Mouse (Mus musculus): ENCODE results near the gene Vhl. TPM values are rescaled to one million over a fixed set of nuclear protein-coding genes. Genes with fewer than 3 reads are reported as not detected.

The Vhl gene
- polyA plus RNA-seq, 1 experiment from 2014 or later: 12.9 TPM

DNA sequence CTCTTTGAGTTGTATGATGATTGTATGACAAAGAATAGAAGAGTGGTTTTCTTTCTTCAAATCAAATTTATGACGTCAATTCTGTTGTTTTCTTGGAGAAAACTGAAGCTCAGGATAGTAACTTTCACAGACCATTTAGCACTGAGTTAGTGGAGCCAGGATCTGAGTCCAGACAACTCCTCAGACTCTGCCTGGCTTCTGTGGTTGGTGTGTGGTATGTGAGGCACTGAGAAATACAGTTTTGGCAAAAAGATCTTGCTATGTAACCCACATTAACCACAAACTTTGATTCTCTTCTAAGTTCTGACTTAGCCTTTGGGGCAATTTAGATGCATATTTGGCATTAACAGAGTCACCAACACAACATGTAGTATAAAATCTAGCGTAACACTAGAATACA is 31.1 kb upstream of the Vhl start:
- no peak overlapping the region for H3K27ac ChIP-seq (ENCODE audit: low read depth)

DNA sequence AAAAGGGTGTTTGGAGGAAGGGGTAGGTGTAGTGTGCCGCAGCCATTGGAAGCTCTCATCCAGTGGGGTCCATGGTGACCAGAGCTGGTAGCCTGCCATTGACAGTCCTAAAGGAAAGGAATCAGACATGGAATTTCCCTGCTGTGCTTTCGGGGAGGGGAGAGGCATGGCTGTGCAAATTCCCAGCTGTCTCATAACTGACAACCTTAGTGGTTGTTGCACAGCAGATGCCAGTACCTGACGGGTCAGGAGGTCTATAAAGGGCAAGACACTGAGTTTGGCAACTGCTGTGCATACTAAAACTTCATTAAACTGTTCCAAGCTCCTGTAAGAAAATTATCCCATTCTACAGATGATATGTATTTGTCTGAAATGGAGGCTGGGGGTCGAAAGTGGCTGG is 25.8 kb upstream of the Vhl start:
- no peaks in the 10 kb centered on the region for H3K36me3 ChIP-seq (replicated peaks; ENCODE audit: insufficient read depth, low read length)
- no peak for TF ChIP-seq CTCF (IDR thresholded peaks at IDR 0.05; ENCODE audit: low read depth)
- TF ChIP-seq EP300 (IDR thresholded peaks at IDR 0.05; ENCODE audit: low read depth): no peak
- H3K4me1 ChIP-seq (ENCODE audit: insufficient read depth): no peaks in the 10 kb centered on the region
- H3K4me3 ChIP-seq (ENCODE audit: low read depth, low read length): no peak overlapping the region
- no peak overlapping the region for H3K9ac ChIP-seq (replicated peaks)
- no peaks in the 10 kb centered on the region for H3K27me3 ChIP-seq (ENCODE audit: insufficient read depth, low read length)
- no peaks in the 10 kb centered on the region for H3K9me3 ChIP-seq (ENCODE audit: low read length)
- no peak overlapping the region for H3K4me2 ChIP-seq (ENCODE audit: low read depth, low read length)
- WGBS (ENCODE audit: insufficient replicate concordance): 89% methylated on average over 4 of the region's 4 CpGs
- no peak for ATAC-seq
- H3K27ac ChIP-seq (ENCODE audit: low read depth): no peak overlapping the region
- no peak for DNase-seq

More for the DNA sequence above, 31.1 kb upstream of the Vhl start:
- Histone ChIP-seq H3K9me3 (ENCODE audit: low read length) (no peaks in the 10 kb centered on the region), H3K9ac (replicated peaks) (no peak overlapping the region), H3K36me3 (replicated peaks; ENCODE audit: insufficient read depth, low read length) (0 out of 2 replicates have a peak, but pooled peaks cover 4% of the 10 kb centered on the region), H3K4me1 (ENCODE audit: insufficient read depth) (no peaks in the 10 kb centered on the region), H3K4me2 (ENCODE audit: low read depth, low read length) (no peak overlapping the region), H3K4me3 (ENCODE audit: low read depth, low read length) (no peak overlapping the region), H3K27me3 (ENCODE audit: insufficient read depth, low read length) (no peaks in the 10 kb centered on the region)
- DNase-seq: no peak
- TF ChIP-seq CTCF (IDR thresholded peaks at IDR 0.05; ENCODE audit: low read depth): no peak
- TF ChIP-seq EP300 (IDR thresholded peaks at IDR 0.05; ENCODE audit: low read depth): no peak
- WGBS (ENCODE audit: insufficient replicate concordance): 92% methylated on average over 2 of the region's 2 CpGs
- no peak for ATAC-seq

DNA sequence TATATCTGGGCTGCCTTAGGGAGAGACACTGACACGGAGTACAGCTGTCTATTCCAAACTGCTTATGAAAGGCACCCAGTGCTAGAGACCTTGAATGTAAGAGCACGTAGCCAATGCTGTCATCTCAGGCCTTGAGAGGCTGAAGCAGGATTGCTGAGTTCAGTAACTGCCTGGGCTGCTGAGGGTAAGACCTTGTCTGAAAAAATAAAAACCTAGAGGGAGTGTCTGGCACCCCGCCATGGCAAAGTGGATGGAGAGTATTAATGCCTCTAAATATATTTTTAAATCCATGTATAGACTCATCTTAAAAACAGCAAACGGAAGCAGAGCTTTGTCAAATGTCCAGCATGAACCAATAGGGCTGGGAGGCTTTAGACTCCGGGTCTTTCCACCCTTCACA is 23.9 kb upstream of the Vhl start:
- H3K27ac ChIP-seq (ENCODE audit: low read depth): no peak overlapping the region
- ATAC-seq: no peak
- H3K27me3 ChIP-seq (ENCODE audit: insufficient read depth, low read length): no peaks in the 10 kb centered on the region
- peaks cover 4% of the 10 kb centered on the region; the same call in 1 of the 2 replicates for H3K4me1 ChIP-seq (ENCODE audit: insufficient read depth)
- H3K4me2 ChIP-seq (ENCODE audit: low read depth, low read length): no peak overlapping the region
- H3K9ac ChIP-seq (replicated peaks): no peak overlapping the region
- H3K9me3 ChIP-seq (ENCODE audit: low read length): no peaks in the 10 kb centered on the region
- WGBS (ENCODE audit: insufficient replicate concordance): 83% methylated on average over 5 of the region's 5 CpGs
- H3K4me3 ChIP-seq (ENCODE audit: low read depth, low read length): no peak overlapping the region
- no peak for DNase-seq
- no peaks in the 10 kb centered on the region for H3K36me3 ChIP-seq (replicated peaks; ENCODE audit: insufficient read depth, low read length)
- TF ChIP-seq EP300 (IDR thresholded peaks at IDR 0.05; ENCODE audit: low read depth) (no peak), CTCF (IDR thresholded peaks at IDR 0.05; ENCODE audit: low read depth) (no peak)

- Histone ChIP-seq H3K36me3 (replicated peaks; ENCODE audit: insufficient read depth, low read length) (no peaks in the 10 kb centered on the region), H3K9ac (replicated peaks) (no peak within 1 kb of the TSS), H3K9me3 (ENCODE audit: low read length) (no peaks in the 10 kb centered on the region), H3K4me2 (ENCODE audit: low read depth, low read length) (no peak within 1 kb of the TSS), H3K27ac (ENCODE audit: low read depth) (no peak within 1 kb of the TSS), H3K27me3 (ENCODE audit: insufficient read depth, low read length) (no peaks in the 10 kb centered on the region), H3K4me3 (ENCODE audit: low read depth, low read length) (no peak within 1 kb of the TSS), H3K4me1 (ENCODE audit: insufficient read depth) (peaks cover 8% of the 10 kb centered on the region)
- ATAC-seq (no peak), DNase-seq (no peak)
- WGBS (ENCODE audit: insufficient replicate concordance): 73% methylated on average over 23 of the region's 23 CpGs
- no peak for TF ChIP-seq CTCF (IDR thresholded peaks at IDR 0.05; ENCODE audit: low read depth)
- TF ChIP-seq EP300 (IDR thresholded peaks at IDR 0.05; ENCODE audit: low read depth): no peak
These were observed 23.1 kb upstream of the Vhl start, which contains the start of gene Fancd2os for GRCm38 (mm10) chr6:113600543-113601139. Fancd2os (minus strand) TSS chr6:113600715.

- no peak for TF ChIP-seq CTCF (IDR thresholded peaks at IDR 0.05; ENCODE audit: low read depth)
- TF ChIP-seq EP300 (IDR thresholded peaks at IDR 0.05; ENCODE audit: low read depth): no peak
- WGBS (ENCODE audit: insufficient replicate concordance): 78% methylated on average over 6 of the region's 6 CpGs
- H3K27ac ChIP-seq (ENCODE audit: low read depth): no peak overlapping the region
- no peaks in the 10 kb centered on the region for H3K27me3 ChIP-seq (ENCODE audit: insufficient read depth, low read length)
- H3K4me3 ChIP-seq (ENCODE audit: low read depth, low read length): no peak overlapping the region
- H3K36me3 ChIP-seq (replicated peaks; ENCODE audit: insufficient read depth, low read length): 0 out of 2 replicates have a peak, but pooled peaks cover 2% of the 10 kb centered on the region
- no peak for ATAC-seq
- no peak overlapping the region for H3K9ac ChIP-seq (replicated peaks)
- H3K4me1 ChIP-seq (ENCODE audit: insufficient read depth): peaks cover 17% of the 10 kb centered on the region
- no peaks in the 10 kb centered on the region for H3K9me3 ChIP-seq (ENCODE audit: low read length)
- DNase-seq: peak; percentile 28
- H3K4me2 ChIP-seq (ENCODE audit: low read depth, low read length): no peak overlapping the region
These were observed 20.9 kb upstream of the Vhl start for GRCm38 (mm10) chr6:113602821-113603220.

DNA sequence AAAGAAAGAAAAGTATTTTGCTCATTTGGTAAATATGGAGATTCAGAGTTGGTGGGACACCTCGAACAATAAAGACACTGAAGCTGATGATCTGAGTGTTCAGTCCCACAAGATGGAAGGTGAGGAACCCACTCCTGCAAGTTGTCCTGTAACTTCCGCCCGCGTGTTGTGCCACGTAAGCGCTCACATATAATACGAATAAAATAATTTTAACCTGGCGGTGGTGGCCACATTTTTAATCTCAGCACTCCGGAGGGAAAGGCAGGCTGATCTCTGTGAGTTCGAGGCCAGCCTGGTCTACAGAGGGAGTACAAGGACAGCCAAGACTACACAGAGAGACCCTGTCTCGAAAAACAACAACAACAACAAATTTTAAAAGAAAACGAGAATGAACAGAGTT is 19.8 kb upstream of the Vhl start:
- Histone ChIP-seq H3K27ac (ENCODE audit: low read depth) (peak overlapping the region; percentile 88), H3K4me3 (ENCODE audit: low read depth, low read length) (peak overlapping the region; percentile 82), H3K4me2 (ENCODE audit: low read depth, low read length) (peak overlapping the region; percentile 81), H3K27me3 (ENCODE audit: insufficient read depth, low read length) (no peaks in the 10 kb centered on the region), H3K4me1 (ENCODE audit: insufficient read depth) (peaks cover 21% of the 10 kb centered on the region), H3K9me3 (ENCODE audit: low read length) (no peaks in the 10 kb centered on the region), H3K9ac (replicated peaks) (peak overlapping the region; percentile 83), H3K36me3 (replicated peaks; ENCODE audit: insufficient read depth, low read length) (0 out of 2 replicates have a peak, but pooled peaks cover 2% of the 10 kb centered on the region)
- ATAC-seq: no peak
- no peak for TF ChIP-seq CTCF (IDR thresholded peaks at IDR 0.05; ENCODE audit: low read depth)
- no peak for TF ChIP-seq EP300 (IDR thresholded peaks at IDR 0.05; ENCODE audit: low read depth)
- 62% methylated on average over 12 of the region's 12 CpGs for WGBS (ENCODE audit: insufficient replicate concordance)
- peak; percentile 19 for DNase-seq
